Mouse (Mus musculus) left cerebral cortex, adult 2 months (tissue): ENCODE measurements around the gene Neurl4. TPM values are rescaled to one million over a fixed set of nuclear protein-coding genes. Genes with fewer than 3 reads are reported as not detected.

Experiments used
- DNase-seq, 2 experiments: peaks; one replicate each; pipeline ENCODE4 v3.0.0; 2021 to 2022; ENCODE audit warnings: low spot score in 2 of 2, mixed read lengths in 1 of 2; ENCODE audit errors: extremely low spot score in 1 of 2
- H3K27ac ChIP-seq: fragments of 200-600 bp; 2 replicates; pipeline ENCODE4 v1.8.1; 2022
- H3K4me3 ChIP-seq: fragments of 200-600 bp; 2 replicates; pipeline ENCODE4 v1.8.1; 2022
- CTCF ChIP-seq: fragments of 200-600 bp; IDR thresholded peaks from 2 replicates; pipeline ENCODE4 v1.8.1; 2022; ENCODE audit warnings: antibody characterized with exemption, mild to moderate bottlenecking, moderate library complexity
- intact Hi-C: fragments of 180-260 bp; cut with DNase I; formaldehyde crosslinking; loops from one replicate; pipeline ENCODE4 v1.15.1; 2025
- total RNA-seq, 2 experiments: library from RNA; stranded (reverse); gene quantifications; 2 replicates each; pipeline ENCODE4 v1.2.3; 2021

Gene Neurl4
- total RNA-seq, 2 experiments from 2014 or later = 121 to 124 TPM

DNA sequence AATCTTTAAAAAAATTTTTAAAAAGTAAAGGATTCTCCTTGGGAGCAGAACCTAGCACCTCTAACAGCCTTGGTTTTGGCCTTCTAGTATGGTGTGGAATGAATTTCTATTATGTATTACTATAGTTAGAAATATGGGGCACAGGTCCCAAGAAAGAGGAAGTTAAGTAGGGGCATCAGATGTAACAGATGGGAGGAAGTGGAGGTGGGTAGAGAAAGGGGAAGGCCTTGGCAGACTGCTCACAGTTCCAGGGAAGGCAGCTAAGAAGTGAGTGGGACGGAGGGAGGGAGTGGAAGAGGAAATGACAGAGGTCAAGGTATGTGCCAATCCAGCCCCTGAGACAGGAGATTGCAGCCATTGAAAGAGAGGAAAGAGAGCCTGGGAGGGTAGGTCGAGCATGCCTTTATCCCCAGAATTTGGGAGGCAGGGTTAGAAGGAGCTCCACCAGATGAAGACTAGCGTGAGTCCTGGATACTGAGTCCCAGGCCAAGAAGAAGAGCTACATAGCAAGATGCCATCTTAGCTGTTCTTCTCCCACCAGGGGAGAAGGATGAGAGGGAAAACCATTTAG lies 30.2 kb downstream of the Neurl4 start:
- Histone ChIP-seq H3K27ac (no peak overlapping the region), H3K4me3 (no peak overlapping the region)
- no peak for TF ChIP-seq CTCF
- intact Hi-C loops = loop anchor here (5.0 kb wide), 1 partner anchor 126 kb away; no protein-coding TSS in a partner anchor
- DNase-seq = no peak

DNA sequence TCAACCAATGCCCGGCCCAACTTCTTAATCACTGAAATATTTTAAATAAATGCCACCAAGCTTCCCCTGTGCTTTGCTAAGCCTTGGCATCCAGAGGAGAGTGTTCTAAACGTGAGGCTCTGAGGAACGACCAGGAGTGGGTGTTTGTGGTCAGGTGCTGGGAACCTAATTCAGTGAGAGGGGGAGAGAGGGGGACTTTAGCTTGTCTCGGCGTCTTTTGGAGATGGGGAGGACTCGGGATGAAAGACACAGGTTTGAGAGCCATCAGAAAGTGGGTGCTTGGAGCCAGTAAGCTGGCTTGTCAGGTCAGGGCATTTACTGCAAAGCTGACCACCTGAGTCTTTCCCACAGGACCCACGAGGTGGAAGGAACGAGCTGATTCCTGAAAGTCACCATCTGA lies 30.9 kb downstream of the Neurl4 start:
- no peak for DNase-seq
- H3K27ac ChIP-seq = no peak overlapping the region
- intact Hi-C loops = loop anchor here (5.0 kb wide), 1 partner anchor 126 kb away; no protein-coding TSS in a partner anchor
- H3K4me3 ChIP-seq = no peak overlapping the region
- TF ChIP-seq CTCF = no peak

DNA sequence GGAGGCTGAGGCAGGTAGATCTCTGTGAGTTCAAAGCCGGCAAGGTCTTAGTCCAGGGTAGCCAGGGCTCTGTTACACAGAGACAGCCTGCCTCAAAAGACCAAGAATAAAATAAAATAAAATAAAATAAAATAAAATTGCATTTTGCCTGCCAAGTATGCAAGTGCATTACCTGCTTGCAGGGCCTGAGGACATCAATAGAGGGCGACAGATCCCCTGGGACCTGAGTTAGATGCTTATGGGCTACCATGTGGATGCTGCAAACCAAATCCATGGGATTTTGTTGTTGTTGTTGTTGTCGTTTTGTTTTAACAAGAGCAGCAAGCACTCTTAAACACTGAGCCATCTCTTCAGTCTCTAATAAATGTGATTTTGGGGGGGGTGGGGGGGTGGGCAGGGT lies 31.4 kb downstream of the Neurl4 start:
- peak; percentile 42 for TF ChIP-seq CTCF
- DNase-seq = no peak
- intact Hi-C loops = loop anchor here (5.0 kb wide), 1 partner anchor 125 kb away; no protein-coding TSS in a partner anchor
- no peak overlapping the region for H3K4me3 ChIP-seq
- H3K27ac ChIP-seq = no peak overlapping the region

DNA sequence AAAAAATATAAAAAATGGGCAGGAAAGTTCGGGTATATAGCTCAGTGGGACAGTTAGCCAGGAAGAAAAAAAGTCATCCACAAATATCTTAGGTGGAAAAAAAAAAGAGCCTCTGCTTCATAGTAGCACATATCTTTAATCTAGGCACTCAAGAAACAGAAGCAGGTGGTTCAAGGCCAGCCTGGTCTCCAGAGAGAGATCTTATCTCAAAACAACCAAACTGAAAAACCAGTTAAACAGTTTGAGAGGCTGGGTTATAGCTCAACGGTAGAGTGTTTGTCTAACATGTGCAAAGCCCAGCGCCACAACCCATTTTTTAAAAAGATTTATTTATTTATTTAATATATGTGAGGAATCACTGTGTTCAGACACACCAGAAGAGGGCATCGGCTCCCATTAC lies 32.2 kb downstream of the Neurl4 start:
- Histone ChIP-seq H3K4me3 (no peak overlapping the region), H3K27ac (no peak overlapping the region)
- intact Hi-C loops = loop anchor here (5.0 kb wide), 1 partner anchor 124 kb away; no protein-coding TSS in a partner anchor
- DNase-seq = no peak
- TF ChIP-seq CTCF = no peak

DNA sequence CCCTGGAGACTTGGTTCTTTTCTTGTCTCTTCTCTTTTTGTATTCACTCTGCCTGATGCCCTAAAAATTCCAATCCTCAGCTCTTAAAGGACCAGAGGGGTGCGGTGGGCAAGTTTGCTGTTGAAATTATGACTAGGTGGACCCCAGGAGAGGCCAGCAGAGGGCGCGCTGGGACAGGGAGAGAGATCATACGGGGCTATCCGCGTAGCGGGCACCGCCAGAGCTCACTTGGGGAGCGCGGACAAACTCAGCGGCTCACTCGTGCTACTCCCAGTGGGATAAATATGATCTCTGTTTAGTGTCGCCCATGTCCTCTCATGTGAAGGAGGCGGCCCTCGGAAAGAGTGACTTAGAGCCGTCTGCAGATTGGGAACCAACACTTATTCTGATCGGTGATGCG lies 33.3 kb downstream of the Neurl4 start:
- peak; percentile 91 for TF ChIP-seq CTCF
- Histone ChIP-seq H3K4me3 (no peak overlapping the region), H3K27ac (no peak overlapping the region)
- intact Hi-C loops = loop anchor here (1.0 to 5.0 kb wide), 4 partner anchors 15 to 279 kb away; partner anchors contain the start of genes Ctdnep1 and Slc16a11
- peak; percentile 80 to 93 for DNase-seq

DNA sequence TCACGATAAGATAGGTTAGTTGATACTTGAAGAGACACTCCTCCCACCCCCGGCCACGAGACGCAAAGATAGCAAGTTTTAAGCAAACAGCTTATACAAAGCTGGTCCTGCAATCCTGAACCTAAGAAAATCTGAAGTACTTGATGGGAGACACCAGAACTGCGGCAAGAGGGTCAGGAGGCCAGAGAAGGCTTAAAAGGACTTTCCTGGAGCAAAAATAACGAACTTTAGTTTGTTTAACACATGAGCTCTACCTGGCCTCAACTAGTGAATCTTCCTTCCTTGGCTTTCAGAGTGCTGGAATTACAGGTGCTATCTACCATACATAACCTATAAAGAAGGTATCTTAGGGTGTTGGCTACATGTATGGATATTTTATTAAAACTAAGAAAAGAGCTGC lies 33.8 kb downstream of the Neurl4 start:
- intact Hi-C loops = loop anchor here (1.0 to 5.0 kb wide), 4 partner anchors 15 to 278 kb away; partner anchors contain the start of genes Ctdnep1 and Slc16a11
- no peak for DNase-seq
- no peak for TF ChIP-seq CTCF
- H3K4me3 ChIP-seq = no peak overlapping the region
- no peak overlapping the region for H3K27ac ChIP-seq

DNA sequence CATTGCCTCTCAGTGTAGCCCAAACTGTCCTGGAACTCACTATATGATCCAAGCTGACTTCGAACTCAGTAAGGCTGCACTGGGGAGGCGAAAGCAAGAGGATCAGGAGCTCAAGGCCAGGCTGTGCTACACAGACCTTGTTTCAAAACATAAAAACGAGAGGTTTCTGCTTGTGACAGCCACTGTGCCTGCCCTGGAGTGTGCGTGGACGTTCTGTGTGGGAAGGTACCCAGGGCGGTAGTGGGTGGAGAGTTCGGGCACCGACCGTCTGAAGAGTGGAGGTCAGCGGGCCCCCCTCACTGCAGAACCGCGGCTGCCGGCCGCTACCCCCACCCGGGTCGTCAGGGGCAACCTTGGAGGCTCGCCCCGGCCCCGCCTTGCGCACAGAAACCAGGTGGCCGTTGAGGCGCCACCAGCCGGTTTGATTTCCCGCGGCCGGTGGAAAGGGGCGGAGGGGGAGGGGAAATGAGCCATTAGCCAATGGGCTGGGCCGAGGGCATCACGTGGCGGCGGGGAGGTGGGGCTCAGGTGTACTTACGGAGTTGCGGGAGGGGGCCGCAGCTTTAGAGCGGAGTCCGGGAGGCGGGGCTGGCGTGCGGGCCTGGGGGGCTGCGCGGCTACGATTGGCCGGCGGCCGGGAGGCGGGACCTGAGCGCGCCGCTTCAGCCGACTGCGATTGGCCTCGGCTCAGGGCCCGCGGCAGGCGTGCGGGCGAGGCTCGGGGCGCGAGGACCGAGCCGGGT lies 34.4 kb downstream of the Neurl4 start, which contains the start of gene Ybx2:
Gene Ybx2, plus strand, starts transcription at position 660 of the 743 bp plus-strand sequence.
- intact Hi-C loops = loop anchor here (2.0 kb wide), 2 partner anchors 45 to 277 kb away; partner anchors contain the start of genes Ctdnep1 and Slc16a11
- H3K27ac ChIP-seq = no peak within 1 kb of the TSS
- peak within 1 kb of the TSS; percentile 47 for H3K4me3 ChIP-seq
- DNase-seq = peak; percentile 85 to 88
- no peak for TF ChIP-seq CTCF

DNA sequence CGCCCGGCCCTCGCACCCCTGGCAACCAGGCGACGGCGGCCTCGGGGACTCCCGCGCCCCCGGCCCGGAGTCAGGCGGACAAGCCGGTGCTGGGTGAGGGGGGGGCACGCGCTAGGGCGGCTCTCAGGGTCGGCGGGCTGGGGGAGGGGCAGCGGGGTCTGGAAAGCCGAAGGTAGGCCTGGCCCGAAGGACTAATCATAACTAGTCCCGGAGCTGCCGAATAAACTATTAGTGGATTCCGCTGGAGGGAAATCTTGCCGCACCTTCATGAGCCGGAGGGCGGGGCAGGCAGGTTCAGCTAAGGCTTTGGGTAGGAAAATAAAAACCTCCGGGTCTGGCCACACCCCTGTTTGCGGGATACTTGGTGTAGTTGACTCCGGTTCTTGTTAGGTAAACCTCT lies 35.3 kb downstream of the Neurl4 start:
- intact Hi-C loops = no loop called here
- Histone ChIP-seq H3K27ac (no peak overlapping the region), H3K4me3 (peak overlapping the region; percentile 47)
- no peak for TF ChIP-seq CTCF
- DNase-seq = no peak

DNA sequence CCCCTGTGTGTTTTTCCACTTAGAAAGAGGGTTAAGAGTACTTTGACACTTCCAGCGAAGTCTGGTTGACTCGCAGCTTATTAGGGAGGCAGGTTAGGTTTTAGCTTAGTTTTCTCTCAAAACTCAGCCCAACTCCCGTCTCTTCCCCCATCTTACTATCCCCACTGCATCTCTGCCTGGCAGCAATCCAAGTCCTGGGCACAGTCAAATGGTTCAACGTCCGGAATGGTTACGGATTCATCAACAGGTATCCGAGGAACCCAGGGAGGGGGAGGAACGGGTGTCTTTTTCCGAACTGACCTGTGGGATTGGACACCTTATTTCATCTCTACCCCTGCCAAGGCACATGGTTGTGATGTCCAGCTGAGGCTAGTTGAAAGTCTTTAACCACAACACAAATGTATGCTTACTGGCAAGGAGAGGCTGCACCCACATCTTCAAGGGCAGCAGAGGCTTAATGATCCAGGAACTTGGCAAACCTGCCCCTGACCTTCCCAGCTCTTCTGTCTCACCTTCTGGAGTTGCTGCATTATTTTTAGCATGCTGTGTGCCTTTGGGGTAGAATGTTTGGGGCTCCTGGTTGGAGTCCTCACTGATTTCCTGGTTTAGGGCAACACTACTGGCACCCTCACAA lies 36.0 kb downstream of the Neurl4 start:
- Histone ChIP-seq H3K4me3 (no peak overlapping the region), H3K27ac (no peak overlapping the region)
- TF ChIP-seq CTCF = no peak
- DNase-seq = no peak
- intact Hi-C loops = no loop called here

DNA sequence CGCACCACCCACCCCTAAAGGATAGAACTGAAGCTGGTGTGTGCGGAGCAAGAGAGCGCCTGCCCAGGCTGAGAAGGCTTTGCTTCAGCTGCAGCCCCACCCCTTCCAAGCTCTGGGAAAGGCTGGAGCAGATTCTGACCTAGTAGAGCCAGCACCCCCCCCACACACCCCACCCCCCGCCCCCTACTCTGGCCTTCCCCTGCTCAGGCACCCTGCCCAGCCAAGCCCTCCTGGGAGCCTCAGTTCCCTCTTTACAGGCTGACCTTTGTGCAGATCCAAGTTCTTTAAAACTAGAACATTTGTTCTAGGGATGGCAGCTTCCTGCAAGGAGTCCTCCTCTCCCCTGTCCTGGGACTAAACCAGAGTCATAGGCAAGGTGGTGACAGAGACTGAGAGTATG lies 36.5 kb downstream of the Neurl4 start:
- no peak for TF ChIP-seq CTCF
- Histone ChIP-seq H3K27ac (no peak overlapping the region), H3K4me3 (no peak overlapping the region)
- DNase-seq = no peak
- intact Hi-C loops = no loop called here

DNA sequence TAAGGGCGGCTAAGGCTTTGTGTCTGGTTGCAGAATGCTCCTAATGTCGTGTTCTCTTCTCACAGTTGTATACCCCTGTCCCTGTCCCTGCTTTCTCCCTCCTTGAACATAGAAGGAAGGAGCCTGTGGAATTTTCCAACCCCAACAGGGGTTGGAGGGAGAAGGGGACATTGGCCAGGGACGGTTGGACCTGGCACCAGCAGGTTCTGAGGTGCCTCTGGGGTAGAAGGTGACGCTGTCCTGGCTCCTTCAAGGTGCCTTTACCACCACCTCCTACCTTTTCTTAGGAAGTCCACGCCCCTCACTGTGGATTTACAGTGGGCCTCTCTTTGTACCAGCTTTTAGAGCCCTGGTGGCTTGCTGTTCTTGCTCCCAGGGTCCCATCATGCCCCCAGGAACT lies 37.0 kb downstream of the Neurl4 start:
- intact Hi-C loops = no loop called here
- H3K27ac ChIP-seq = no peak overlapping the region
- DNase-seq = no peak
- no peak overlapping the region for H3K4me3 ChIP-seq
- TF ChIP-seq CTCF = no peak

DNA sequence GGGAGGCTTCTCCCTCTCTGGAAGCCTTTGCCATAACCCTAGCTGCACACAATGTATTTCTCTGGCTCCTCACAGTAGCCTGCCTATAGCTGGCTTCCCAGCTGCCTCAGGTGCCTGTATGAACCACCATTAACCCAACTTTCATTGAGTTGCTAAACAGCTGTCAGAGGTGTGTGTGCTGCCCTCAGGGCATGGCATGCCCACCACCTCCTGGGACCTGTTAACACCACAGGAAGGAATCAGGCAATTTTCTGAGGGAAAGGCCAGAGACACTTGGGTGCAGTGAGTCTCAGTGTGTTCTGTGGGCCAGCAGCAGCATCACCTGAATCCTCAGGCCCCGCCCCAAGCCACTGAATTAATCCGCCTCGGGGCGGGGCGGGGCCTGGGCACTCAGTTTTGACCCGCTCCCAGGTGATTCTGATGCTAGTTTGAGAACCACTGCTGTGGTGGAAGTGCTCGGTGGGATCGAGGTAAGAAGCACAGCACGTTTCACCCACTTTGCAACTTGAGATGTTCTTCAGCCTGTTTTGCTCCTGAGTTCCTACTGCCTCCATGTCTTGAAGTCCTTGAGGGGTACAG lies 37.6 kb downstream of the Neurl4 start:
- TF ChIP-seq CTCF = no peak
- intact Hi-C loops = no loop called here

More for the DNA sequence above, 37.6 kb downstream of the Neurl4 start:
- DNase-seq = no peak
- Histone ChIP-seq H3K4me3 (no peak overlapping the region), H3K27ac (no peak overlapping the region)
